Mouse (Mus musculus): ENCODE measurements around the gene Pitpnm2. TPM values are rescaled to one million over a fixed set of nuclear protein-coding genes. Genes with fewer than 3 reads are reported as not detected.

The Pitpnm2 gene
- polyA plus RNA-seq, 1 experiment from 2014 or later = 2.9 TPM

- DNase-seq (ENCODE audit: low spot score) = no peak
- no peak overlapping the region for H3K4me3 ChIP-seq
- no peaks in the 10 kb centered on the region for H3K9me3 ChIP-seq (replicated peaks)
- H3K27me3 ChIP-seq (ENCODE audit: low read depth, poor library complexity, severe bottlenecking) = no peaks in the 10 kb centered on the region
- WGBS = 92% methylated on average over 9 of the region's 9 CpGs
- peaks cover 72% of the 10 kb centered on the region for H3K4me1 ChIP-seq
- no peak overlapping the region for H3K27ac ChIP-seq (replicated peaks)
- H3K36me3 ChIP-seq = no peaks in the 10 kb centered on the region
These were observed 45.3 kb downstream of the Pitpnm2 start for GRCm38 (mm10) chr5:124204127-124204794.

GRCm38 (mm10) chr5:124203251-124203650 lies 46.3 kb downstream of the Pitpnm2 start:
- Histone ChIP-seq H3K27ac (replicated peaks) (0 out of 2 replicates have a peak overlapping the region, but pooled peaks have one; percentile 38), H3K4me3 (no peak overlapping the region), H3K36me3 (no peaks in the 10 kb centered on the region), H3K27me3 (ENCODE audit: low read depth, poor library complexity, severe bottlenecking) (no peaks in the 10 kb centered on the region), H3K4me1 (peaks cover 72% of the 10 kb centered on the region), H3K9me3 (replicated peaks) (no peaks in the 10 kb centered on the region)
- no peak for DNase-seq (ENCODE audit: low spot score)
- 87% methylated on average over 4 of the region's 4 CpGs for WGBS

- 66% methylated on average over 4 of the region's 4 CpGs for WGBS
These were observed 47.5 kb downstream of the Pitpnm2 start for GRCm38 (mm10) chr5:124202071-124202470.

GRCm38 (mm10) chr5:124201564-124201963 lies 48.0 kb downstream of the Pitpnm2 start:
- Histone ChIP-seq H3K9me3 (replicated peaks) (no peaks in the 10 kb centered on the region), H3K36me3 (no peaks in the 10 kb centered on the region), H3K27ac (replicated peaks) (0 out of 2 replicates have a peak overlapping the region, but pooled peaks have one; percentile 9), H3K4me3 (no peak overlapping the region), H3K4me1 (peaks cover 55% of the 10 kb centered on the region), H3K27me3 (ENCODE audit: low read depth, poor library complexity, severe bottlenecking) (no peaks in the 10 kb centered on the region)
- WGBS = 88% methylated on average over 2 of the region's 2 CpGs
- DNase-seq (ENCODE audit: low spot score) = no peak

More at GRCm38 (mm10) chr5:124202071-124202470, 47.5 kb downstream of the Pitpnm2 start:
- no peak for DNase-seq (ENCODE audit: low spot score)
- H3K27me3 ChIP-seq (ENCODE audit: low read depth, poor library complexity, severe bottlenecking) = no peaks in the 10 kb centered on the region
- H3K4me3 ChIP-seq = no peak overlapping the region
- H3K36me3 ChIP-seq = no peaks in the 10 kb centered on the region
- H3K27ac ChIP-seq (replicated peaks) = 0 out of 2 replicates have a peak overlapping the region, but pooled peaks have one; percentile 9
- peaks cover 60% of the 10 kb centered on the region for H3K4me1 ChIP-seq
- no peaks in the 10 kb centered on the region for H3K9me3 ChIP-seq (replicated peaks)

- Histone ChIP-seq H3K27me3 (ENCODE audit: low read depth, poor library complexity, severe bottlenecking) (no peaks in the 10 kb centered on the region), H3K9me3 (replicated peaks) (no peaks in the 10 kb centered on the region), H3K36me3 (no peaks in the 10 kb centered on the region), H3K27ac (replicated peaks) (no peak overlapping the region), H3K4me3 (no peak overlapping the region), H3K4me1 (peaks cover 48% of the 10 kb centered on the region)
- 75% methylated on average over 5 of the region's 5 CpGs for WGBS
- DNase-seq (ENCODE audit: low spot score) = no peak
These were observed 48.7 kb downstream of the Pitpnm2 start for GRCm38 (mm10) chr5:124200844-124201243.

- H3K27me3 ChIP-seq (ENCODE audit: low read depth, poor library complexity, severe bottlenecking) = no peaks in the 10 kb centered on the region
- no peaks in the 10 kb centered on the region for H3K9me3 ChIP-seq (replicated peaks)
- no peaks in the 10 kb centered on the region for H3K36me3 ChIP-seq
- no peak overlapping the region for H3K27ac ChIP-seq (replicated peaks)
- no peak overlapping the region for H3K4me3 ChIP-seq
- 76% methylated on average over 5 of the region's 5 CpGs for WGBS
- H3K4me1 ChIP-seq = peaks cover 45% of the 10 kb centered on the region
- DNase-seq (ENCODE audit: low spot score) = no peak
These were observed 50.4 kb downstream of the Pitpnm2 start for GRCm38 (mm10) chr5:124199168-124199567.

- Histone ChIP-seq H3K4me1 (peaks cover 52% of the 10 kb centered on the region), H3K9me3 (replicated peaks) (no peaks in the 10 kb centered on the region), H3K4me3 (no peak overlapping the region), H3K36me3 (no peaks in the 10 kb centered on the region), H3K27ac (replicated peaks) (no peak overlapping the region), H3K27me3 (ENCODE audit: low read depth, poor library complexity, severe bottlenecking) (no peaks in the 10 kb centered on the region)
- DNase-seq (ENCODE audit: low spot score) = no peak
- 89% methylated on average over 7 of the region's 7 CpGs for WGBS
These were observed 51.1 kb downstream of the Pitpnm2 start for GRCm38 (mm10) chr5:124198473-124198872.

GRCm38 (mm10) chr5:124196082-124196481 lies 53.5 kb downstream of the Pitpnm2 start:
- Histone ChIP-seq H3K4me1 (peaks cover 47% of the 10 kb centered on the region), H3K4me3 (no peak overlapping the region), H3K27ac (replicated peaks) (no peak overlapping the region), H3K9me3 (replicated peaks) (no peaks in the 10 kb centered on the region), H3K36me3 (no peaks in the 10 kb centered on the region), H3K27me3 (ENCODE audit: low read depth, poor library complexity, severe bottlenecking) (no peaks in the 10 kb centered on the region)
- 93% methylated on average over 4 of the region's 4 CpGs for WGBS
- no peak for DNase-seq (ENCODE audit: low spot score)

- Histone ChIP-seq H3K4me1 (peaks cover 47% of the 10 kb centered on the region), H3K36me3 (no peaks in the 10 kb centered on the region), H3K27me3 (ENCODE audit: low read depth, poor library complexity, severe bottlenecking) (peaks cover 3% of the 10 kb centered on the region; the same call in 1 of the 2 replicates), H3K9me3 (replicated peaks) (no peaks in the 10 kb centered on the region), H3K27ac (replicated peaks) (peak overlapping the region; percentile 28; the same call in 1 of the 2 replicates), H3K4me3 (no peak overlapping the region)
- no peak for DNase-seq (ENCODE audit: low spot score)
- WGBS = 51% methylated on average over 11 of the region's 11 CpGs
These were observed 55.0 kb downstream of the Pitpnm2 start for GRCm38 (mm10) chr5:124194386-124195084.

GRCm38 (mm10) chr5:124193286-124194112 lies 56.1 kb downstream of the Pitpnm2 start:
- H3K9me3 ChIP-seq (replicated peaks) = no peaks in the 10 kb centered on the region
- peak overlapping the region; percentile 55; the same call in 1 of the 2 replicates for H3K27ac ChIP-seq (replicated peaks)
- 80% methylated on average over 24 of the region's 24 CpGs for WGBS
- H3K36me3 ChIP-seq = no peaks in the 10 kb centered on the region
- H3K4me1 ChIP-seq = peaks cover 47% of the 10 kb centered on the region
- H3K4me3 ChIP-seq = no peak overlapping the region
- peaks cover 4% of the 10 kb centered on the region; the same call in 1 of the 2 replicates for H3K27me3 ChIP-seq (ENCODE audit: low read depth, poor library complexity, severe bottlenecking)
- no peak for DNase-seq (ENCODE audit: low spot score)

- no peak overlapping the region for H3K4me3 ChIP-seq
- peaks cover 6% of the 10 kb centered on the region; the same call in 1 of the 2 replicates for H3K27me3 ChIP-seq (ENCODE audit: low read depth, poor library complexity, severe bottlenecking)
- DNase-seq (ENCODE audit: low spot score) = no peak
- no peaks in the 10 kb centered on the region for H3K36me3 ChIP-seq
- peak overlapping the region; percentile 55 for H3K27ac ChIP-seq (replicated peaks)
- no peaks in the 10 kb centered on the region for H3K9me3 ChIP-seq (replicated peaks)
- H3K4me1 ChIP-seq = peaks cover 51% of the 10 kb centered on the region
- 68% methylated on average over 10 of the region's 10 CpGs for WGBS
These were observed 56.8 kb downstream of the Pitpnm2 start for GRCm38 (mm10) chr5:124192726-124193285.

GRCm38 (mm10) chr5:124192251-124192710 lies 57.3 kb downstream of the Pitpnm2 start:
- H3K27ac ChIP-seq (replicated peaks) = 0 out of 2 replicates have a peak overlapping the region, but pooled peaks have one; percentile 55
- DNase-seq (ENCODE audit: low spot score) = no peak
- 87% methylated on average over 7 of the region's 7 CpGs for WGBS
- H3K4me3 ChIP-seq = no peak overlapping the region
- peaks cover 12% of the 10 kb centered on the region; the same call in 1 of the 2 replicates for H3K27me3 ChIP-seq (ENCODE audit: low read depth, poor library complexity, severe bottlenecking)
- peaks cover 57% of the 10 kb centered on the region for H3K4me1 ChIP-seq
- no peaks in the 10 kb centered on the region for H3K36me3 ChIP-seq
- H3K9me3 ChIP-seq (replicated peaks) = no peaks in the 10 kb centered on the region
